Mouse (Mus musculus) T-cell, adult 2 months (primary cell): Measurements from ENCODE around the gene Tmem185b.

Source experiments
- DNase-seq: peaks from one replicate; pipeline ENCODE4 v3.0.0; 2022; ENCODE audit warnings: low spot score

Gene Tmem185b

GRCm38 (mm10) chr1:119503181-119503580 lies 22.8 kb upstream of the Tmem185b start:
- DNase-seq: no peak

- no peak for DNase-seq
Observed at GRCm38 (mm10) chr1:119503808-119504207, 22.2 kb upstream of the Tmem185b start.

GRCm38 (mm10) chr1:119504260-119505062 lies 21.5 kb upstream of the Tmem185b start, which contains the start of gene Ralb:
Gene Ralb, minus strand, starts transcription at chr1:119504794.
- DNase-seq: peak; percentile 90

GRCm38 (mm10) chr1:119505951-119506350 lies 20.0 kb upstream of the Tmem185b start:
- DNase-seq: no peak

GRCm38 (mm10) chr1:119508548-119508947 lies 17.4 kb upstream of the Tmem185b start:
- DNase-seq: no peak

- DNase-seq: no peak
Observed at GRCm38 (mm10) chr1:119509474-119509873, 16.5 kb upstream of the Tmem185b start.

- DNase-seq: no peak
Observed at GRCm38 (mm10) chr1:119510409-119510808, 15.6 kb upstream of the Tmem185b start.

GRCm38 (mm10) chr1:119510857-119511256 lies 15.1 kb upstream of the Tmem185b start:
- no peak for DNase-seq

GRCm38 (mm10) chr1:119518060-119518459 lies 7.9 kb upstream of the Tmem185b start:
- no peak for DNase-seq

- DNase-seq: no peak
Observed at GRCm38 (mm10) chr1:119518786-119519185, 7.2 kb upstream of the Tmem185b start.

GRCm38 (mm10) chr1:119519286-119519685 lies 6.7 kb upstream of the Tmem185b start:
- no peak for DNase-seq

GRCm38 (mm10) chr1:119521029-119521428 lies 4.9 kb upstream of the Tmem185b start:
- no peak for DNase-seq

- no peak for DNase-seq
Observed at GRCm38 (mm10) chr1:119521681-119522080, 4.3 kb upstream of the Tmem185b start.

GRCm38 (mm10) chr1:119522726-119523125 lies 3.2 kb upstream of the Tmem185b start:
- DNase-seq: no peak

GRCm38 (mm10) chr1:119523369-119523768 lies 2.6 kb upstream of the Tmem185b start:
- DNase-seq: no peak

GRCm38 (mm10) chr1:119523826-119524225 lies 2.1 kb upstream of the Tmem185b start:
- DNase-seq: no peak

- no peak for DNase-seq
Observed at GRCm38 (mm10) chr1:119525004-119525444, 936 bp upstream of the Tmem185b start.

- no peak for DNase-seq
Observed at GRCm38 (mm10) chr1:119530941-119531340, 5.0 kb downstream of the Tmem185b start.

- no peak for DNase-seq
Observed at GRCm38 (mm10) chr1:119532165-119532564, 6.2 kb downstream of the Tmem185b start.

- DNase-seq: no peak
Observed at GRCm38 (mm10) chr1:119533093-119533805, 7.3 kb downstream of the Tmem185b start.

GRCm38 (mm10) chr1:119534341-119534740 lies 8.4 kb downstream of the Tmem185b start:
- no peak for DNase-seq

GRCm38 (mm10) chr1:119536122-119536521 lies 10.2 kb downstream of the Tmem185b start:
- DNase-seq: no peak

GRCm38 (mm10) chr1:119537651-119538050 lies 11.7 kb downstream of the Tmem185b start:
- no peak for DNase-seq
